Mouse (Mus musculus) forelimb bud, embryonic 11.5 days (tissue): ENCODE results near the gene Tbc1d25.

Experiments
- DNase-seq: peaks from one replicate; pipeline ENCODE4 v3.0.0-alpha.2; 2012; ENCODE audit warnings: low read depth, low spot score

The Tbc1d25 gene

GRCm38 (mm10) chrX:8175504-8176385 is at the start of gene Tbc1d25:
Gene Tbc1d25, minus strand, starts transcription at chrX:8176181.
- DNase-seq = peak; percentile 86

- DNase-seq = no peak
Measured at GRCm38 (mm10) chrX:8223473-8223872, 47.5 kb upstream of the Tbc1d25 start.

GRCm38 (mm10) chrX:8222678-8223421 is 46.9 kb upstream of the Tbc1d25 start:
- DNase-seq = no peak

- DNase-seq = no peak
Measured at GRCm38 (mm10) chrX:8222296-8222677, 46.3 kb upstream of the Tbc1d25 start.

GRCm38 (mm10) chrX:8219651-8220050 is 43.7 kb upstream of the Tbc1d25 start:
- no peak for DNase-seq

GRCm38 (mm10) chrX:8218114-8218513 is 42.1 kb upstream of the Tbc1d25 start:
- DNase-seq = no peak

- no peak for DNase-seq
Measured at GRCm38 (mm10) chrX:8217383-8217782, 41.4 kb upstream of the Tbc1d25 start.

GRCm38 (mm10) chrX:8211490-8212207 is 35.7 kb upstream of the Tbc1d25 start:
- no peak for DNase-seq

GRCm38 (mm10) chrX:8209720-8210119 is 33.7 kb upstream of the Tbc1d25 start:
- DNase-seq = no peak

GRCm38 (mm10) chrX:8207224-8207623 is 31.2 kb upstream of the Tbc1d25 start:
- no peak for DNase-seq

GRCm38 (mm10) chrX:8206694-8207197 is 30.8 kb upstream of the Tbc1d25 start:
- DNase-seq = no peak

- DNase-seq = peak; percentile 64
Measured at GRCm38 (mm10) chrX:8206015-8206693, 30.2 kb upstream of the Tbc1d25 start, which contains the start of gene Porcn. Gene Porcn, minus strand, starts transcription at chrX:8206525.

- DNase-seq = no peak
Measured at GRCm38 (mm10) chrX:8205551-8205950, 29.6 kb upstream of the Tbc1d25 start.

- DNase-seq = no peak
Measured at GRCm38 (mm10) chrX:8205088-8205487, 29.1 kb upstream of the Tbc1d25 start.

GRCm38 (mm10) chrX:8204076-8204475 is 28.1 kb upstream of the Tbc1d25 start:
- no peak for DNase-seq

- DNase-seq = no peak
Measured at GRCm38 (mm10) chrX:8203105-8203504, 27.1 kb upstream of the Tbc1d25 start.

GRCm38 (mm10) chrX:8193419-8193723 is 17.4 kb upstream of the Tbc1d25 start, which contains the start of gene Ebp:
Gene Ebp, minus strand, starts transcription at chrX:8193512.
- DNase-seq = no peak

GRCm38 (mm10) chrX:8192640-8193418 is 16.8 kb upstream of the Tbc1d25 start:
- DNase-seq = peak; percentile 76

- peak; percentile 2 for DNase-seq
Measured at GRCm38 (mm10) chrX:8192126-8192639, 16.2 kb upstream of the Tbc1d25 start.

GRCm38 (mm10) chrX:8182871-8183540 is 7.0 kb upstream of the Tbc1d25 start:
- no peak for DNase-seq
